Mouse (Mus musculus) limb, embryonic 13.5 days (tissue): ENCODE results near the gene Gm20388. TPM values are rescaled to one million over a fixed set of nuclear protein-coding genes. Genes with fewer than 3 reads are reported as not detected.

Experiments used
- ATAC-seq: fragments of 200-750 bp; cut with Nextera tagmentation; 2 replicates; pipeline ENCODE4 v1.8.0; 2017; ENCODE audit warnings: low read depth, moderate number of reproducible peaks, moderate TSS enrichment; ENCODE audit not compliant: low FRiP score
- H3K27ac ChIP-seq: fragments of 300-500 bp; sonication (generic); 2 replicates; pipeline ENCODE4 v1.5.1; 2015; ENCODE audit warnings: inconsistent platforms, mild to moderate bottlenecking, moderate library complexity
- H3K27me3 ChIP-seq: fragments of 300-500 bp; sonication (generic); 2 replicates; pipeline ENCODE4 v1.6.1; 2015; ENCODE audit warnings: mild to moderate bottlenecking, inconsistent platforms
- H3K36me3 ChIP-seq: fragments of 300-500 bp; sonication (generic); 2 replicates; pipeline ENCODE4 v1.6.1; 2015; ENCODE audit warnings: inconsistent platforms, mild to moderate bottlenecking, moderate library complexity
- H3K4me1 ChIP-seq: fragments of 300-500 bp; sonication (generic); 2 replicates; pipeline ENCODE4 v1.6.1; 2015; ENCODE audit warnings: inconsistent platforms
- H3K4me2 ChIP-seq: fragments of 300-500 bp; sonication (generic); replicated peaks from 2 replicates; pipeline ENCODE4 v1.6.1; 2015; ENCODE audit warnings: inconsistent platforms, mild to moderate bottlenecking, moderate library complexity
- H3K4me3 ChIP-seq: fragments of 300-500 bp; sonication (generic); 2 replicates; pipeline ENCODE4 v1.5.1; 2015; ENCODE audit warnings: moderate library complexity, mild to moderate bottlenecking, inconsistent platforms
- H3K9ac ChIP-seq: fragments of 300-500 bp; sonication (generic); 2 replicates; pipeline ENCODE4 v1.6.1; 2015; ENCODE audit warnings: mild to moderate bottlenecking, inconsistent platforms
- H3K9me3 ChIP-seq: fragments of 300-500 bp; sonication (generic); 2 replicates; pipeline ENCODE4 v1.6.1; 2016; ENCODE audit warnings: inconsistent platforms
- WGBS: fragments of 180-500 bp; shearing (Covaris S2); methylation state at CpG from one replicate; pipeline ENCODE4 v1.1.7; 2015; 5-methylcytosine and 5-hydroxymethylcytosine counted together
- polyA plus RNA-seq: library from polyadenylated mRNA; unstranded; fragments of >200 nt; fragmentation: Nextera tagmentation; extraction: Ambion mirVana; gene quantifications from 2 replicates; pipeline ENCODE4 v1.2.1, GENCODE M21; 2015

The Gm20388 gene
- polyA plus RNA-seq, 1 experiment from 2014 or later: 7.1 TPM

DNA sequence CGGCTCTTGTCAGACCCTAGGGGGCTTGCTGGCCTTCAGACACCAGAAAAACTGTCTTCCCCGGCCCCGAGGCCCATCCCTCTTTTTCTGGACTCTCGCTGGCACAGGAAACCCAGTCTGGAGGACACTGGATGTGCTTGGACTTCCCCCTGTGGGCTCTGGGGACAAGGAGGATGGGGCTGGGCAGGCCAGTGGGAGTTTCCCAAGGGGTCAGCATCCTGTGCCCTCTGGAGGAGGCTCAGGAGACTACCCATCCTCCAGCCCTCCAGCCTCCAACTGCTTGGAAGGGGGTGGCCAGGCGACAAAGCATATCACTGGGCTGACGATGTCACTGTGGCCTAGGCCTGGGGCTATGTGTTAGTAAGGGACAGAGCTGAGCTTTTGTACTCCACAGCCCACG, 898.4 kb downstream of the Gm20388 start:
- H3K27me3 ChIP-seq: peaks cover 41% of the 10 kb centered on the region
- no peak overlapping the region for H3K27ac ChIP-seq
- H3K4me2 ChIP-seq: no peak overlapping the region
- WGBS: 61% methylated on average over 7 of the region's 7 CpGs
- ATAC-seq: no peak
- no peaks in the 10 kb centered on the region for H3K36me3 ChIP-seq
- H3K9me3 ChIP-seq: no peaks in the 10 kb centered on the region
- no peak overlapping the region for H3K9ac ChIP-seq
- H3K4me3 ChIP-seq: no peak overlapping the region
- H3K4me1 ChIP-seq: no peaks in the 10 kb centered on the region

DNA sequence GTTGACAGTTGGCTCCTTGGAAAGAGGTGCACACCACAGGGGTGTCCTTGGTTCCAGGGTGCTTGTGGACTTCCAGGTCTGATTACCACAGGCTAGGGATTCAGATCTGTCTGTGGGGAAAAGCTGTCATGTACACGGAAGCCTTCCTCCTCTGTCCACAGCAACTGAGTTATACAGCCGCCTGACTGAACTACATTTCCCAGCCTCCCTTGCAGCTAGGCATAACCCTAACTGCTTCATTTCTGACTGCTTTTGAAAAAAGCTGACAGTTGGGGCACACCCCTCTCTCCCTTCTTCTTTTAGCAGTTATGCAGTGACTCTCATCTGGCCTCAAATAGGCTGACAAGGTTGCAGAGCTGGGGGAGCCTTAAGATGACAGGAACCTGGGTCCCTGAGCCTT, 901.3 kb downstream of the Gm20388 start:
- H3K27me3 ChIP-seq: peaks cover 20% of the 10 kb centered on the region
- H3K27ac ChIP-seq: no peak overlapping the region
- H3K9ac ChIP-seq: no peak overlapping the region
- WGBS: 84% methylated on average over 2 of the region's 2 CpGs
- ATAC-seq: no peak
- no peaks in the 10 kb centered on the region for H3K36me3 ChIP-seq
- H3K9me3 ChIP-seq: no peaks in the 10 kb centered on the region
- H3K4me3 ChIP-seq: no peak overlapping the region
- H3K4me2 ChIP-seq: no peak overlapping the region
- no peaks in the 10 kb centered on the region for H3K4me1 ChIP-seq

DNA sequence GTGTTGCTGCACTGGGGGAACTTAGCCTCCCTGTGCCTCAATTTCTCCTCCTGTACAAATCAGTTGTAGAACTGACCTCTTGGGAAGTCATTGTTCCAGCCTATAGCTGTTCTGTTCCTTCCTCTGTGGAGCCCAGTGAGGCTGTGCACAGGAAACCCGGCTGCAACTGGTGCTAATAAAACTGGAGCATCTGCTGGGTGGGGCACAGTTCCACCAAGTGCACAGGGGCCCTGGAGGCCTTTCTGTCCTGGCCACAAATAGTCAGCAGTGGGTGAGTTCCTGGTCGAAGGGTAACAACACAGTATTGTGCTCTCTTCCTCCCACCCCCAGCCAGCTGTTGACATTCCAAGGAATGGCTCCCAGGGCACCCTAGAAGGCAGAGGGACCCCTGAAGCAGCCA, 902.4 kb downstream of the Gm20388 start:
- Histone ChIP-seq H3K36me3 (no peaks in the 10 kb centered on the region), H3K4me1 (no peaks in the 10 kb centered on the region), H3K4me3 (no peak overlapping the region), H3K27me3 (peaks cover 10% of the 10 kb centered on the region), H3K4me2 (no peak overlapping the region), H3K9ac (no peak overlapping the region), H3K9me3 (no peaks in the 10 kb centered on the region), H3K27ac (no peak overlapping the region)
- ATAC-seq: no peak
- 51% methylated on average over 2 of the region's 2 CpGs for WGBS

DNA sequence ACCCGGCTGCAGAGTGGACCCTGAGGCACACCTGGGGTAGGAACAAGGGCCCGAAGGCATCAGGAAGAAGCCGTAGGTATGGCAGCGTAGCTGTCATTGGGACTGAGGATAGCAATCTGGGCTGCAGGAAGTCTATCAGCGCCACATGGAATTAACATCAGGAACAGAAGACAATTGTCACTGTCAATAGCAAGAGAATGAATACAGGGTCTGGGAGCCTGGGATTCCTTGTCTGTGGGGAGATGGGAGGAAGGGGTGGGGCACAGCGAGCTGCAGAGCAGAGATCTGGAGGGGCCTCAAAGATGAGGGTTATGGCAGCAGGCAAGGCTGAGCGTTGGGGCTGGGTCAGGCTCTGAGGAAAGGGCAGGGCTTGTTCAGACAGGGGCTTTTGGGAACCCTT, 903.2 kb downstream of the Gm20388 start:
- H3K4me2 ChIP-seq: no peak overlapping the region
- H3K9ac ChIP-seq: no peak overlapping the region
- ATAC-seq: no peak
- no peak overlapping the region for H3K4me3 ChIP-seq
- H3K27ac ChIP-seq: no peak overlapping the region
- H3K9me3 ChIP-seq: no peaks in the 10 kb centered on the region
- peaks cover 6% of the 10 kb centered on the region for H3K27me3 ChIP-seq
- H3K4me1 ChIP-seq: no peaks in the 10 kb centered on the region
- H3K36me3 ChIP-seq: no peaks in the 10 kb centered on the region
- WGBS: 76% methylated on average over 7 of the region's 7 CpGs

DNA sequence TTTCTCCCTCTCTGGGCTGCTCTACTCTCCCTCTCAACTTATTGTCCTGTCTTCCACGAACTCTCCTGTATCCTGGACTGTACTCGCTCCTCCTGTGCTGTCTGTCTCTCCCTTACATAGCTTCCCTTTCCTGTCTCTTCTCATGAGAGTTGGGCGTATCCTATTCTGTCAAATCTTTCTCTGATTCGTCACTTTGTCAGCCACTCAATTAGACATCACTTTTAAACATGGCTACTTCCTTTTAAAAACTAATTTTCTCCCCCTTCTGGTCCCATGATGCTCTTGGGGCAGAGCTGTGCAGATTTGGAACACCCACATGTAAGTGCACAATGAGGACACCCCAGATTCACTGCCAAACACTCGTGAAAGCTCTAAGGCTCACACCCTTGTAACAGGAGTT, 905.7 kb downstream of the Gm20388 start:
- ATAC-seq: no peak
- WGBS: 81% methylated on average over 5 of the region's 5 CpGs

DNA sequence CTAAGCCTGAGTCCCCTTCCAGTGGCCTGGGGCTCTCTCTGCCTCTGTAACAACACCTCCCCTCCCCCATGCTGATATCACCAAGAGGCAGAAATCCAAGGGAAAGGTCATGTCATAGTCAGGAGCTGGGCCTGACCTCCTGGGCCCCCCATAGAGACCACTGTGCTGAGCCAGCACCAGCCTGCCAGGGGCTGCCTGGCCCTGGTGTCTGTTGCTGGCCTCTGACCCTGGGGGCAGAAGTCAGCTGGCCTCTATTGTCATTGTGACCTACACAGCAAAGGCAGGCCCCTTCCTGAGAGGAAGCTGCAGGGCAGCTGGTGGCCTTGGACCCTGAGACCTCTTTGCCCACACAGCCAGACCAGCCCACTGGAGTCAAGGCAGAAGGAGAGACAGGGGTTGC, 909.3 kb downstream of the Gm20388 start:
- H3K27me3 ChIP-seq: peaks cover 33% of the 10 kb centered on the region
- no peak for ATAC-seq

More for the DNA sequence above, 905.7 kb downstream of the Gm20388 start:
- H3K9me3 ChIP-seq: peaks cover 3% of the 10 kb centered on the region; the same call in 1 of the 2 replicates
- H3K36me3 ChIP-seq: no peaks in the 10 kb centered on the region
- no peaks in the 10 kb centered on the region for H3K4me1 ChIP-seq
- no peak overlapping the region for H3K27ac ChIP-seq
- peaks cover 20% of the 10 kb centered on the region for H3K27me3 ChIP-seq
- no peak overlapping the region for H3K9ac ChIP-seq
- H3K4me3 ChIP-seq: no peak overlapping the region
- no peak overlapping the region for H3K4me2 ChIP-seq

DNA sequence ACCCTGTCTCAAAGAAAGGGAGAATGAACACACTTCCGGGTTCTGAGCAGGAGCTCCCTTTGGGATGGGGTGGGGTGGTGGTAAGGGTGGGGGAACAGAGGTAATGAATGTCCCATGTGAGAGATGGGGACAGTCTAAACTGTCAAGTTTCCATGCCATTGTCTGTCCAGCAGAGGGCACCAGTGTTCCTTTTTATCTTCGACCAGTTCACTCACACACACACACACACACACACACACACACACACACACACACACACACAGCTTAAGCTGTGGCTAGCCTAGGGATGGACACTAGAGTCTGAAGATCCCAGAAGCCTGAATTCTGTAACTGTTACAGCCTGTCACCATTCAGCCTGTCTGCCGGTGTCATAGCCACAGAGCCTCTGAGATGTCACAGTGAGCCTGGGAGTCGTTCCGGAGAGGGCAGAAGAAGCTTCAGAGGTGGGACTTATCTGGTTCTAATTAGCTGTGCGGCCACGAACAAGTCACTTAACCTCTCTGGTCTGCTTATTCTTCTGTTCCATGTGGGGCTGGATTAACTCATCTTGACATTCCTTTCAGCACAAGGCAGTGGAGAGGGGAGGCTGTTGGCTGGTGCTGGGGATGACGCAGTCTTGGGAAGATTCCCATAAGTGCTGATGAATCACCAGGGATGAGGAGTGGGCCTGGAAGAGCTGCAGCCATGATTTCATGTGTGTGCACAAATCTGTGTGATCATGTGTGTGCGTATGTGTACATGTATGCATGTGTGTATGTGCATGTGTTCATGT, 910.9 kb downstream of the Gm20388 start:
- no peak for ATAC-seq
- H3K27ac ChIP-seq: no peak overlapping the region
- no peak overlapping the region for H3K4me3 ChIP-seq
- peaks cover 39% of the 10 kb centered on the region for H3K27me3 ChIP-seq
- peaks cover 3% of the 10 kb centered on the region; the same call in 1 of the 2 replicates for H3K9me3 ChIP-seq
- H3K9ac ChIP-seq: no peak overlapping the region
- no peak overlapping the region for H3K4me2 ChIP-seq
- WGBS: 26% methylated on average over 8 of the region's 9 CpGs
- H3K4me1 ChIP-seq: no peaks in the 10 kb centered on the region
- no peaks in the 10 kb centered on the region for H3K36me3 ChIP-seq

More for the DNA sequence above, 909.3 kb downstream of the Gm20388 start:
- Histone ChIP-seq H3K4me2 (no peak overlapping the region), H3K27ac (no peak overlapping the region), H3K4me1 (no peaks in the 10 kb centered on the region), H3K4me3 (no peak overlapping the region), H3K36me3 (no peaks in the 10 kb centered on the region), H3K9me3 (peaks cover 3% of the 10 kb centered on the region; the same call in 1 of the 2 replicates), H3K9ac (no peak overlapping the region)

DNA sequence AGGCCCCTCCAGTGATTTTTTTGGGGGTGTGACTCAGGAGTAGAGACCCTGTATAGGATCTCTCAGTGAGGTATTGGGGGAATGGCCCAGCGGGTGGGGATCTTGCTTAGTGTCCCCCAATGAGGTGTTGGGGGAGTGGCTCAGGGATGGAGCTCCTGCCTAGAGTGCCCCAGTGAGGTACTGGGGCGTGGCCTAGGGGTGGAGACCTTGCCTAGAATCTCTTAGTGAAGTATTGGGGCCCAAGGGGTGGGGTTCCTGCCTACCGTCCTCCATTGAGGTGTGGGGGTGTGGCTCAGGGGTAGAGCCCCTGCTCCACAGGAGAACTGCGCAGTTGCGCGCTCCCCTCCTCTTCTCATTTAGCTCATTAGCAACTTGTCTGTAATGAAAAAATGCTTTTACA, 912.7 kb downstream of the Gm20388 start:
- Histone ChIP-seq H3K9ac (no peak overlapping the region), H3K4me1 (no peaks in the 10 kb centered on the region), H3K4me2 (no peak overlapping the region), H3K27me3 (peaks cover 55% of the 10 kb centered on the region), H3K27ac (no peak overlapping the region), H3K4me3 (no peak overlapping the region), H3K9me3 (peaks cover 3% of the 10 kb centered on the region; the same call in 1 of the 2 replicates), H3K36me3 (no peaks in the 10 kb centered on the region)
- no peak for ATAC-seq
- 58% methylated on average over 6 of the region's 6 CpGs for WGBS

DNA sequence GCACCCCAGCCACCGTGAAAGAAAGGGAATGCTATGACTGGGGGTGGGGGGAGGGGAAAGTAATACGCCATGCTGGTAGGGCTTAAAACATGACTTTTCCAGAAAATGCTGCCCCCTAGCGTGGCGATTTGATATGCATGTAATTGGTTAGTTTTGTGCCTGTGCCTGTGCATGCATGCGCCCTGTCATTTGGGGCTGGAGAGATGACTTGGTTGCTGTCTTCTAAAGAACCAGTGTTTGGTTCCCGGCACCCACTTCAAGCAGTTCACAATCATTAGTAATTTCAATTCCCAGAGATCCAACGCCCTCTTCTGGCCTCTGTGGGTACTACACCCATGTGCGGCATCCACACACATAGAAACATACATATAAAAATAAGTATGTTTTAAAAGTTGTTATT, 913.2 kb downstream of the Gm20388 start:
- no peaks in the 10 kb centered on the region for H3K36me3 ChIP-seq
- 67% methylated on average over 8 of the region's 8 CpGs for WGBS
- H3K9ac ChIP-seq: no peak overlapping the region
- H3K4me1 ChIP-seq: no peaks in the 10 kb centered on the region
- H3K27ac ChIP-seq: no peak overlapping the region
- peaks cover 3% of the 10 kb centered on the region; the same call in 1 of the 2 replicates for H3K9me3 ChIP-seq
- H3K4me3 ChIP-seq: no peak overlapping the region
- peaks cover 61% of the 10 kb centered on the region for H3K27me3 ChIP-seq
- no peak overlapping the region for H3K4me2 ChIP-seq
- ATAC-seq: no peak

DNA sequence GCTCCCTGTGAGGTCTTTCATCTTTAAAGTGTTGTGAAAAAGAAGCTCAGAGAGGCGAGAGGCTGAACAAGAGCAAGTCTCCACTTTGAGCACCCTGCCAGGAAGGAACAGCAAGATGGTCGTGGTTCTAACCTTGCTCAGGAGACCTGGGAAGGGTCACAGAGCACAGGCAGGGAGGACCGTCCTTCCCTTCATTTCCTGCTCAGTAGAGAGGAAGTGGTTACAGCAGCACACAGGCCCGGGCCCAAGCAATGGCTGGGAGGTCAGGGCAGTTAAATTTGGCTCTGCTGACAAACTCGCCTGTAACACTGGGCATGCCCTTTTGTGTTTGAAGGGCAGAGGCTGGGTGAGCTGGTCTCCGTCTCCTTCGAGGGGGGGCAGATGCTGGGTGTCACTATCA, 914.0 kb downstream of the Gm20388 start:
- Histone ChIP-seq H3K4me3 (no peak overlapping the region), H3K9me3 (no peaks in the 10 kb centered on the region; the same call in 1 of the 2 replicates), H3K27me3 (peaks cover 66% of the 10 kb centered on the region), H3K4me2 (no peak overlapping the region), H3K4me1 (no peaks in the 10 kb centered on the region), H3K27ac (no peak overlapping the region), H3K9ac (no peak overlapping the region), H3K36me3 (no peaks in the 10 kb centered on the region)
- ATAC-seq: no peak
- WGBS: 49% methylated on average over 7 of the region's 7 CpGs

DNA sequence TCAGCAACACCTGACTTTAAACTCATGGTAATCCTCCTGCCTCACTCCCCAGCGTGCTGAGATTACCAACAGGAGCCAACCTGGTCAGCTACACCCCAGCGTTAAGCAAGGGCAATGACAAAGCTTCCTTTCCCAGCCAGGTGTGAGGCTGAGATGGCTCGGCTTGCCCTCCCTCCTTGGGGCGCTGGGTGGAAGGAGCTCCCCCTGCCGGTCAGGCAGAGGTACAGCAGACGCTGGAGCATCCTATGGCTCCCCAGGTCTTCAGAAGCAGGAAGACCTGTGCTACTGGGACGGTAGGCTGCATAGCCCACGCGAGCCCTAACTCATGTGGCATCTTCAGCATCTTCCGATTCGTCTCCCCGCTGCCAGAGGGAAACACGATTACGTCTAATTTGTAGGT, 917.6 kb downstream of the Gm20388 start:
- 12% methylated on average over 14 of the region's 14 CpGs for WGBS
- H3K27ac ChIP-seq: no peak overlapping the region
- no peaks in the 10 kb centered on the region for H3K36me3 ChIP-seq
- H3K9me3 ChIP-seq: no peaks in the 10 kb centered on the region; the same call in 1 of the 2 replicates
- no peak overlapping the region for H3K4me3 ChIP-seq
- H3K9ac ChIP-seq: no peak overlapping the region
- H3K4me1 ChIP-seq: no peaks in the 10 kb centered on the region; the same call in 1 of the 2 replicates
- H3K4me2 ChIP-seq: no peak overlapping the region
- H3K27me3 ChIP-seq: peaks cover 73% of the 10 kb centered on the region
- ATAC-seq: no peak

DNA sequence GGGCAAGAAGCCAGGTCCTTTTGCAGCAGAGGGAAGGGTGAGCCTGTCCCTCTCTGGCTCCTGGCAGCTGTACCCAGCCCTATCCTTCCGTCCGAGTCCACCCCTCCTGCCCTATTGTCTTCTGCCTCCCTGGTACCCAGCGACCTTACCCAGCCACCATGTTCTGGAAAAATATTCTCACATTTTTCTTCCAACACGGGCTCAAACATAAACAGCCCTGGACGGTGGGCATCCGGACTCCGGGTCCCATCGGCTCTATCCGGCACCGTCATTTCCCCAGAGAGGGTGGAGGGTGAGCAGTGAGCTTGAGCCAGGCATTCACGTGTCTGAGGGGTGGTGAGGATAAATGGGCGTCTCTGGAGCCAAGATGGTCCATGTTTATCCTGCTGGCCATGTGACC, 920.0 kb downstream of the Gm20388 start:
- H3K9ac ChIP-seq: no peak overlapping the region
- H3K27ac ChIP-seq: no peak overlapping the region
- no peaks in the 10 kb centered on the region for H3K36me3 ChIP-seq
- H3K9me3 ChIP-seq: no peaks in the 10 kb centered on the region
- WGBS: 70% methylated on average over 12 of the region's 12 CpGs
- H3K27me3 ChIP-seq: peaks cover 91% of the 10 kb centered on the region
- no peak overlapping the region for H3K4me3 ChIP-seq
- no peak for ATAC-seq
- no peak overlapping the region for H3K4me2 ChIP-seq
- no peaks in the 10 kb centered on the region; the same call in 1 of the 2 replicates for H3K4me1 ChIP-seq

DNA sequence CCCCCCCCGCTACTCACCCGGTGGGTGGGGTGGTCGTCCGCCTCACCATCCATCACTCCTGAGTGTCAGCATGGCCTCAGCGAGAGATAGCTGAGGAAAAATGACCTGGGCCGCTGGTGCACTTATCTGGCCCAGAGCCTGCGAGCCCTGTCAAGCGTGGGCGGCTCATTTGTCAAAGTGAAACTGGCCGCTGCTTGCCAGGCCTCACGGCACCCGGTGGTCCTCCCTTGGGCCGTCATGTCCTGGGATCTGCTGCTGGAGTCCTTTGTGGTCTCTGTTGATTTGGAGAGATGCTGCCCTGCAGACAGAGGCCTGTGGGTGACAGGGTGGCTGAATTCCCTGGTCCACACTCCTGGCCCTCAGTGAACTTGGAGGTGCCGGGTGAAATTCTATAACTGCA, 921.4 kb downstream of the Gm20388 start:
- no peak overlapping the region for H3K4me3 ChIP-seq
- no peaks in the 10 kb centered on the region; the same call in 1 of the 2 replicates for H3K4me1 ChIP-seq
- no peak for ATAC-seq
- no peaks in the 10 kb centered on the region for H3K9me3 ChIP-seq
- H3K36me3 ChIP-seq: no peaks in the 10 kb centered on the region
- peaks cover 94% of the 10 kb centered on the region for H3K27me3 ChIP-seq
- peak overlapping the region; percentile 19; the same call in 1 of the 2 replicates for H3K4me2 ChIP-seq
- H3K27ac ChIP-seq: no peak overlapping the region
- no peak overlapping the region for H3K9ac ChIP-seq
- WGBS: 9% methylated on average over 13 of the region's 14 CpGs
